Mouse (Mus musculus) lung, adult 10 weeks (tissue): ENCODE data around the gene Csn1s1. TPM values are rescaled to one million over a fixed set of nuclear protein-coding genes. Genes with fewer than 3 reads are reported as not detected.

ENCODE experiments used
- polyA plus RNA-seq: library from polyadenylated mRNA; stranded (reverse); fragments of 350-450 nt; fragmentation: Illumina TruSeq; extraction: RNeasy Lipid Tissue Mini Kit (QIAGEN cat#74804); gene quantifications from one replicate; pipeline ENCODE4 v1.2.3, GENCODE M21; 2014; ENCODE audit warnings: low read depth, low replicate concordance; ENCODE audit not compliant: insufficient read depth

The Csn1s1 gene
- not detected for polyA plus RNA-seq

DNA sequence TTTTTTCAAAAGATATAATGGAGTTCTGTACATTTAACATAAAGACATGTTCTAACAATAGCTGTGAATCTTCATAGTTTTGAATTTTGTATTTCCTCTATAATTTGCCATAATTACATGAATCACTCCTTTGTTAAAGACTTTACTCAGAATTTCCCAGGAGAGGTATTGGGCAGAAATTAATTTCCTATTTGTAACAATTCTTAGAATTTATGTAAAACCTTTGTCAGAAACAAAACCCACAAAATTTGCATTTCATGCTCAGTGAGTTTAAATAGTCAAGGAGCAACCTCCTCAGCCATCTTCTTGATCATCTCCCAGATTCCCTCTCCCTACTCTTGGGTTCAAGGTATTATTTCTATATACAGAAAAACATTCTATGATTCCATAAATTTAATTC, at the start of gene Csn1s1:
Gene Csn1s1, plus strand, starts transcription at position 301 of the 400 bp plus-strand sequence.

DNA sequence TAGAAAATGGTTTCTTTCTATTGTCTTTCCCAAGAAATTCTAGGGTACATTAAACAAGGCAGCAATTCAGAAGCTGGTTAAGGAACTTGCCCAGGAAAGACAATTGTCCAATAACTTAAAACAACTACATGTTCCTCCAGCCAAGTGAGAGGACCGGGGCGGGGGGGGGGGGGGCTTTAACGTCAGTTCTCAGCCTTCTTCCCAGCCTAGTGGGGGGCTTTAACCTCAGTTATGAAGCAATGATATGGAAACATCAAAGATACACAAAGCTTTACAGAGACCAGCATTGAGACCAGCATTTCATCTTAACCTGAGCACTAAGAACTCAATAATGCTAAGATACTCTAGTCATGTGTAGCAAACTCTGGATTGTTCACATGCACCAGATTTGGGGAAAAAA, 33.5 kb downstream of the Csn1s1 start, which contains the start of gene Csn2:
Gene Csn2, minus strand, starts transcription at position 101 of the 400 bp plus-strand sequence.

Other genes with a start within 250 kb of the Csn1s1 start
- not detected for gene Ugt2b38, start 242.0 kb upstream of the Csn1s1 start, polyA plus RNA-seq
- gene Ugt2a2, start 183.9 kb upstream of the Csn1s1 start, polyA plus RNA-seq = not detected
- not detected for gene Gm43638, start 179.4 kb upstream of the Csn1s1 start, polyA plus RNA-seq
- gene Ugt2a1, start 175.3 kb upstream of the Csn1s1 start, polyA plus RNA-seq = not detected
- gene Sult1b1, start 128.0 kb upstream of the Csn1s1 start, polyA plus RNA-seq = not detected
- 14.3 TPM for gene Sult1d1, start 97.2 kb upstream of the Csn1s1 start, polyA plus RNA-seq
- gene Sult1e1, start 74.6 kb upstream of the Csn1s1 start, polyA plus RNA-seq = not detected
- gene Csn2, start 33.4 kb downstream of the Csn1s1 start, polyA plus RNA-seq = not detected
- not detected for gene Csn1s2a, start 108.4 kb downstream of the Csn1s1 start, polyA plus RNA-seq
- gene Csn1s2b, start 141.9 kb downstream of the Csn1s1 start, polyA plus RNA-seq = not detected
- not detected for gene Prr27, start 159.5 kb downstream of the Csn1s1 start, polyA plus RNA-seq
- gene Odam, start 218.8 kb downstream of the Csn1s1 start, polyA plus RNA-seq = not detected